Mouse (Mus musculus): ENCODE data around the gene Ncs1. TPM values are rescaled to one million over a fixed set of nuclear protein-coding genes. Genes with fewer than 3 reads are reported as not detected.
A peak's percentile ranks its signal among the peaks of the same experiment; 100 is the strongest.

Ncs1 gene
- total RNA-seq, 2 experiments from 2014 or later: 11.3 to 11.6 TPM

GRCm38 (mm10) chr2:31239833-31240232 is 5.8 kb upstream of the Ncs1 start:
- no peak for DNase-seq (ENCODE audit: low spot score)
- intact Hi-C loops (cut with DNase I): loop anchor here (5.0 kb wide), 1 partner anchor 52 kb away; no protein-coding TSS in a partner anchor

- no peak for DNase-seq (ENCODE audit: low spot score)
- intact Hi-C loops (cut with DNase I): loop anchor here (5.0 kb wide), 1 partner anchor 51 kb away; no protein-coding TSS in a partner anchor
These were observed 4.0 kb upstream of the Ncs1 start for GRCm38 (mm10) chr2:31241639-31242038.

DNA sequence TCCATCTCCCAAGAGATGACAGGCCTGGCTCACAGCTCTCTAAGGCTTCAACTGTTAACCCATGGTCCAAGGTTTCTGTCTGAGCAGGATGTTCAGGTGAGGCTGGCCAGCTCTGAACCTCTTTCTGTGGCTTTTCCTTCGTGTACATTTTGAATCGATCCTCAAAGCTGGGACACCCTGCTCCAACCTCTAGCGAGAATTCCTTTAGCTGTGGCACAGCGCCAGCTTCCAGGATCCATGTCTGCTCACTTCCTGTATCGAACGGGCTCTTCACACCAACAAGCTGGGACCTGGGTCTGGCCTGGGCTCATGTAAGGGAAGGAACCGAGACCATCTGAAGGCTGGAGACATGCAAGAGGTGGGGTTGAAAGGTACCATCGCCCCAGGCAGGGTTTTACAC is 1.4 kb upstream of the Ncs1 start:
- DNase-seq (ENCODE audit: low spot score): no peak
- intact Hi-C loops (cut with DNase I): loop anchor here (5.0 kb wide), 1 partner anchor 48 kb away; no protein-coding TSS in a partner anchor

DNA sequence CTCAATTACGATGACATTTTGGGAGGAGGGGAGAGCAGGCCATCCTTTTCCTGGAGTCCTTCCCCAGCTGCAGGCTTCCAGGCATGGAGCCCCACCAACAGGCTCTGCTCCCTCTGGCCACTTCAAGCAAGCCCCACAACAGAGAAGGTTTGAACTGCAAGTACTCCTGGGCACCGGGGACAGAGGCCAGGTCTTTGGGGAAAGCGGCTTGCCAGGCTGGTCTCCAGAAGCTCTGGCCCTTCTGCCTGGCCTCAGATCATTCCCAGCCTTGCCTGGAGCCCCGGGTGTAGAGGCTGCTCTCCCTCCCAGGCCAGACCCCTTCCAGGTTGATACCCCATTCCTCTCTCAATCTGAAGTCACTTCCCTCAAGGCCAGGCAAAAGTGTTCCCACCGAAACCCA is 572 bp upstream of the Ncs1 start:
- intact Hi-C loops (cut with DNase I): loop anchor here (1.0 kb wide), 1 partner anchor 19 kb away; no protein-coding TSS in a partner anchor
- no peak for DNase-seq (ENCODE audit: low spot score)

DNA sequence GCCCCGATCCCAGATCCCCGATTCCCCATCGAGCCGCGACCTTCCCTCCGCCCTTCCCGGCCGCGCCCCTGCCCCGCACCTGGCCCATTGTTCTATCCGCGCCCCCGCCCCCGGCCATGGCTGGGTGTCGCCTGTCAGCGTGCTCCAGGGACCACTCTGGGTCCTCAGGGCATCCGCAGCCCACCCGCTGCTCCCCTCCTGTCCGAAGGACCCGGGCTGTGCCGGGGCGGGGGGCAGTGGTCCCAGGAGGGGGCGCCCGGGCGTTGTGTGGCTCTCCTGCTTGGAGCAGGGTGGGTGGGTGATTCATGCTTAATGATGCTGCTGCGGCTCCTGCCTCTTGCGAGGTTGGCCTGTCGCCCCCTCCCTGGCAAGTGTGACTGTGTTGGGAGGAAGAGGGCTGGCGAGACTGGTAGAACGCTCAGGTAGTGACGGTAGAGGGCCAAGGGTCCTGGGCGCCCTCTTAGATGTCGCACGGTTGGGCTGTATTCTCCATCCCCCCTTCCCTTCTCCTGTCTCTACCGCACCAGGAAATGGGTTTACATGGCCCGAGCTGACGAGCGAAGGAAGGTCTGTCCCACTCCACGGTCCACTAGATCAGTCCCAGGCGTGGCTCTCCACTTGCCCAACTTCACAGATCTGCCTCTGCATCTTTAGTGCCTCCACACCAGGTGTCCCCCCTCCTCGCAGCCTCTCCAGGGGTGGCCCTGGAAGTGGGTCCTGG is 788 bp downstream of the Ncs1 start:
- no peak for DNase-seq (ENCODE audit: low spot score)
- intact Hi-C loops (cut with DNase I): no loop called here

GRCm38 (mm10) chr2:31248856-31249255 is 3.2 kb downstream of the Ncs1 start:
- intact Hi-C loops (cut with DNase I): no loop called here
- DNase-seq (ENCODE audit: low spot score): no peak

GRCm38 (mm10) chr2:31252167-31252566 is 6.5 kb downstream of the Ncs1 start:
- intact Hi-C loops (cut with DNase I): no loop called here

GRCm38 (mm10) chr2:31253463-31253862 is 7.8 kb downstream of the Ncs1 start:
- intact Hi-C loops (cut with DNase I): no loop called here
- DNase-seq (ENCODE audit: low spot score): no peak

More at GRCm38 (mm10) chr2:31252167-31252566, 6.5 kb downstream of the Ncs1 start:
- no peak for DNase-seq (ENCODE audit: low spot score)

- intact Hi-C loops (cut with DNase I): no loop called here
- DNase-seq (ENCODE audit: low spot score): no peak
These were observed 9.2 kb downstream of the Ncs1 start for GRCm38 (mm10) chr2:31254806-31255205.

DNA sequence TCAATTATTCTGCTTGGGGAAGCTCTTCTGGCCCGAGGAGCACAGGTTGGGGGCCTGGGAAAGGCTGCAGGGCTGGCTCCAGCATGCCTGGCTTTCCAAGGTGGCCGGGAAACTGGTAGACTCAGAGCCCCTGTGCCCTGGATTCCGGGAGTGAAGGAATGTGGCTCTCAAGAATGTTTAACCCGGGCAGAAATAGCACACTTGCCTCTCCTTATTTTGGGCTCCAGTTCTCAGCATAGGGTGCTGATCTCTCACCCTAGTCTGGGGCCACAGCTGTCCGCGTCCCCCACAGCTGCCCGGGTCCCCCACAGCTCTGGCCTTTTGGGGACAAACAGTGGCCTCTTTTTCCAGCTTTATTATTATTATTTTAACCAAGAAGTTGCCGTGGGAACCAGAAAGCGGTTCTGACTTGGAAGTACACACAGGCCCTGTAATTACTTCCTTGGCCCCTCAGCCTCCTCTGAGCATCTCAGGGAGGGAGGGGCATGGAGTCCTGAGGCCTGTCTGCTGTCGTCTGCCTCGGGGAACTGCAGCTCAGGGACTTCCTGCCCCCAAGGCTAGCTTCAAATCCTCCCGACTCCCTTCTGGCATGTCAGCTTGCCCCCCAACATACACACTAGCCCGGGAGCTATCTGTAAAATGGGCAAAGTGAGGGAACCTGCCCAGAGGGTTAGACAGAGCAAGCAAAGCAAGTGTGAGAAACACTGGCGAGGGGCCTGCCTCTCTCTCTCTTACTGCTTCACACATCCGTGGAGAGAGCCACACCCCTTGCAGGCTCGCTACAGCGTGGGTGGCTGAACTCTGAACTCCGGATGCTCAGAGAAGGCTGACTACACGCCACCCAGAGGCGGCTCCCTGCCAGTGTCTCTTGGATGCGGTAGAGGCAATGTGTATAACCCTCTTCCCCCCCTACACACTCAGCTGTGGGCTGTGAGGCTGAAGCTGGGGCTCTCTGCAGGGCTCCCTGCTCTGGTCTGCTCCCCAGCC is 10.6 kb downstream of the Ncs1 start:
- intact Hi-C loops (cut with DNase I): no loop called here
- peak; percentile 58 for DNase-seq (ENCODE audit: low spot score)

DNA sequence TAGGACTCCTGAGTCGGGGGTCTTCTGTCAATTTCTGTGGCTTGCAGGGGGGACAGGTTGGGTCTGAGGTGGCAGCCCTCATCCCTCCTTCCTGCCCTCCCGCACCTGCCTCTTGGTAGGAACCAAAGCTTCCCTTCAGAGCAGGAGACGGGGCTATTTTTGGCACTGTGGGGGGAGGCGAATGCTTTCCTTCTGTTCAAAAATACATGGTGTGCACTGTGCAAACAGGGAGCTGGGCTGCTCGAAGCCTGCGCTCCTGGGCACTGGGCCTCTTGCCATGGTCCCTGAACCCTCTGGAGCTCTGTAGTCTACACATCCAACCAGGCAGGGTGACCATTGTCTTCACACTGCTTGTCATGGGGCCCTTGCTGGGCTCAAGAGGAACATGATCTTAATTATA is 11.5 kb downstream of the Ncs1 start:
- intact Hi-C loops (cut with DNase I): no loop called here
- no peak for DNase-seq (ENCODE audit: low spot score)

- intact Hi-C loops (cut with DNase I): no loop called here
- peak; percentile 72 for DNase-seq (ENCODE audit: low spot score)
These were observed 13.2 kb downstream of the Ncs1 start for GRCm38 (mm10) chr2:31258609-31259366.

- intact Hi-C loops (cut with DNase I): no loop called here
- DNase-seq (ENCODE audit: low spot score): no peak
These were observed 13.8 kb downstream of the Ncs1 start for GRCm38 (mm10) chr2:31259367-31259920.

- intact Hi-C loops (cut with DNase I): no loop called here
- DNase-seq (ENCODE audit: low spot score): no peak
These were observed 14.9 kb downstream of the Ncs1 start for GRCm38 (mm10) chr2:31260549-31260948.

DNA sequence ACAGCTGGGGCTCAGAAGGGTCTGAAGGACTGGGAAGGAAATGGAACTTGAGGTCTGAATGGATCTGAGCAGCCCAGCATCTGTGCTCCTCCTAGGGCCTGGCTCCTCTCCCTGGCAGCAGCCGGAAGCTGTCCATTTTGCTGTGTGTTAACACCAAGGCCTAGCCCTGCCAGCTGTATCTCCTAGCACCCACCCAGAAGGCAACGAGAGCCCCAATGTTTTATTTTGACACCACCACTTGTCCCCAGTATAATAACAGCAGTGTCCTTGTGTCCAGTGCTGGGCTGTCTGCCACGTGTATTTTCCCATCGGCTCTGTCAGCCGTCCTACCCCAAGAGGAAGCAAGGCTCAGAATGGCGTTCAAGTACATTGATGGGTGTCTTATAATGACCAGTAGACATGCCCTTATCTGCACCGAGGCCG is 17.4 kb downstream of the Ncs1 start:
- intact Hi-C loops (cut with DNase I): no loop called here
- no peak for DNase-seq (ENCODE audit: low spot score)

DNA sequence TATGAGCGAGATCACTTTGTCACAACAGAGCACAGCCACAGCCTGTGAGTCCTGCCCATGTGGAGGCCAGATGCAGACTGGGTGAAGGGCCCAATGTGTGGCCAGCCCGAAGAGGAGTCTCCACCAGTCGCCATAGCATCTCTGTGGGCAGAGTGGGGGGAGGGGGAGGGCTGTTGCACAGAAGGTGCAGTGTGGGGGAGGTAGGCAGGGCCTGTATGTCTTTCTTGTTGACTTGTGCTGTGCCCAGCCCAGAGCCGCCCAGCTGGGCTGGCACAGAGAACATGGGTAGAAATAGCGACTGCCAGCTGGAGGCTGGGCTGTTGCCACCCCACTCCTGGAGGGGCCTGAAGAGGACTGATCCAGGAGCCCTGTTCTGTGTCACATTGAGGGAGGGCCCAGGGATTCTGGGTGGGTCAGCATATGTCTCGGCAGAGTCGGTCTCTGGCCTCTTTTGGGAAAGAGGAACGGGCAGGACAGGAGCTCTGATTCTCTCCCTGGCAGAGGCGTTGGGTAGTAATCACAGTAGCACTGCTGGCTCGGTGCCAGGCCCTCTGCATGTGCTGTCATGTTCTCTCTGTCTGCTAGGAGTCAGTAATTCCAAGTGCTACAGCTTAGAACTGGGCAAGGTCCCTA is 18.2 kb downstream of the Ncs1 start:
- intact Hi-C loops (cut with DNase I): no loop called here
- DNase-seq (ENCODE audit: low spot score): peak; percentile 33

DNA sequence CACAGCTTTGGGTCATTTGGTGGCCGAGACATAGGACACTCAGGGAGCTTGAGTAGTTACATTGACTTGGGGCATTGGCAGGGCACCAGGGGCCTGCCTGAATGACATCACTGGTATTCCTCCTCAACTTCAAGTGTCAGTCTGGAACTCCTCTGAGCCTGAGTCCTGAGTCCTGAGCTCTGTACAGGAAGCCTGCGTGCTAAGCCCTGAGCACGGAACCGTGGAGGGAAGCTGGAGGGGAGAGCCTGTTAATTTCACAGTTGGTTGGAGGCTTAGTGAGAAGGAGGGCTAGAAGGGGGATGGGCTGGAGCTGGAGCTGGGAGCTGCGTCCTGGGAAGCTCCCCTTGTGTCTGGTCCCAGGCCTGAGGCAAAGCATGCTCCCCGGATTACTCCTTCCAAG is 21.8 kb downstream of the Ncs1 start:
- DNase-seq (ENCODE audit: low spot score): no peak
- intact Hi-C loops (cut with DNase I): no loop called here

DNA sequence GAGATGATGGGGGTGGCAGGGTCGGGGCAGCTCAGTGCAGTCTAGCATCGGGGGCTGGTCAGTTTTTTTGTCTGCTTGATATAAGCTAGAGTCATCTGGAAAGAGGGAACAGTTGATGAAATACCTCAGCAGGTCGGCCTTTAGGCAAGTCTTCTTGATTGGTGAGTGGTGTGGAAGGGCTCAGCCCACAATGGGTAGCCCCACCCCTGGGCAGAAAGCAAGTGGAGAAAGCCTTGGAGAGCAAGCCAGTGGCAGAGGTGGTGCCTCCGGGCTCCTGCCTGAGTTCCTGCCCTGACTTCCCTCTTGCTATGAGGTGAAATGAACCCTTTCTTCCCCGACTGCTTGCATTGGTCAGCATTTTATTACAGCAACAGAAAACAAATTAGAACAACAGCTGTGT is 23.0 kb downstream of the Ncs1 start:
- intact Hi-C loops (cut with DNase I): no loop called here
- DNase-seq (ENCODE audit: low spot score): no peak

GRCm38 (mm10) chr2:31269188-31269587 is 23.6 kb downstream of the Ncs1 start:
- intact Hi-C loops (cut with DNase I): no loop called here
- no peak for DNase-seq (ENCODE audit: low spot score)
